Mouse (Mus musculus) neural tube, embryonic 14.5 days (tissue): ENCODE measurements around the gene Tmem254b. TPM values are rescaled to one million over a fixed set of nuclear protein-coding genes. Genes with fewer than 3 reads are reported as not detected.
A peak's percentile ranks its signal among the peaks of the same experiment; 100 is the strongest.
"Not testable (repeated sequence)": the region's sequence is repeated elsewhere in the genome, so short reads cannot be mapped to it uniquely, and the experiment has no call there.

Experiments
- ATAC-seq: fragments of 200-750 bp; cut with Nextera tagmentation; 2 replicates; pipeline ENCODE4 v1.8.0; 2017; ENCODE audit warnings: low read depth, mild to moderate bottlenecking, moderate TSS enrichment, moderate library complexity
- H3K27ac ChIP-seq: fragments of 300-500 bp; sonication (generic); 2 replicates; pipeline ENCODE4 v1.5.1; 2014; ENCODE audit warnings: low read depth, mild to moderate bottlenecking, control low read depth, low read length, moderate library complexity, mixed read lengths
- H3K27me3 ChIP-seq: fragments of 300-500 bp; sonication (generic); 2 replicates; pipeline ENCODE4 v1.6.1; 2014; ENCODE audit warnings: low read length; ENCODE audit not compliant: control insufficient read depth, insufficient read depth
- H3K36me3 ChIP-seq: fragments of 300-500 bp; sonication (generic); 2 replicates; pipeline ENCODE4 v1.6.1; 2014; ENCODE audit warnings: low read length, mixed read lengths; ENCODE audit not compliant: control insufficient read depth, insufficient read depth
- H3K4me1 ChIP-seq: fragments of 300-500 bp; sonication (generic); 2 replicates; pipeline ENCODE4 v1.6.1; 2014; ENCODE audit warnings: low read length; ENCODE audit not compliant: control insufficient read depth, insufficient read depth
- H3K4me2 ChIP-seq: fragments of 300-500 bp; sonication (generic); 2 replicates; pipeline ENCODE4 v1.6.1; 2014; ENCODE audit warnings: mild to moderate bottlenecking, low read depth, low read length, control low read depth
- H3K4me3 ChIP-seq: fragments of 300-500 bp; sonication (generic); 2 replicates; pipeline ENCODE4 v1.5.1; 2014; ENCODE audit warnings: low read depth, low read length, control low read depth, mixed read lengths
- H3K9ac ChIP-seq: fragments of 300-500 bp; sonication (generic); replicated peaks from 2 replicates; pipeline ENCODE4 v1.6.1; 2014; ENCODE audit warnings: low read depth, mild to moderate bottlenecking, control low read depth, low read length, mixed read lengths
- H3K9me3 ChIP-seq: fragments of 300-500 bp; sonication (generic); 2 replicates; pipeline ENCODE4 v1.6.1; 2016; ENCODE audit warnings: low read length; ENCODE audit not compliant: control insufficient read depth
- WGBS: fragments of 180-500 bp; shearing (Covaris S2); extraction: QIAGEN DNeasy Blood & Tissue Kit; methylation state at CpG from one replicate; pipeline ENCODE4 v1.1.7; 2014; 5-methylcytosine and 5-hydroxymethylcytosine counted together
- polyA plus RNA-seq: library from polyadenylated mRNA; unstranded; fragments of >200 nt; fragmentation: Nextera tagmentation; extraction: Ambion mirVana; gene quantifications from 2 replicates; pipeline ENCODE4 v1.2.1, GENCODE M21; 2014

Tmem254b gene
- polyA plus RNA-seq = 23.3 and 28.7 TPM in 2 replicates

- not testable (repeated sequence) for H3K36me3 ChIP-seq, H3K4me2 ChIP-seq, H3K4me1 ChIP-seq, H3K9me3 ChIP-seq, H3K4me3 ChIP-seq, H3K27me3 ChIP-seq, H3K9ac ChIP-seq, H3K27ac ChIP-seq
- WGBS = no CpG with 5 or more reads among the region's 10 CpGs
- ATAC-seq = peak; percentile 92
Measured at GRCm38 (mm10) chr14:26206926-26207247, at the start of gene Tmem254b. TSS of gene Tmem254b (minus strand) at chr14:26207041.

- not testable (repeated sequence) for H3K4me1 ChIP-seq
Measured at GRCm38 (mm10) chr14:26237183-26237582, 30.3 kb upstream of the Tmem254b start.

GRCm38 (mm10) chr14:26216233-26217000 lies 9.6 kb upstream of the Tmem254b start:
- H3K9ac ChIP-seq, H3K27ac ChIP-seq, H3K9me3 ChIP-seq, H3K27me3 ChIP-seq, H3K4me3 ChIP-seq, H3K4me1 ChIP-seq, ATAC-seq, H3K36me3 ChIP-seq, H3K4me2 ChIP-seq: not testable (repeated sequence)
- WGBS = no CpG with 5 or more reads among the region's 5 CpGs

More at GRCm38 (mm10) chr14:26237183-26237582, 30.3 kb upstream of the Tmem254b start:
- not testable (repeated sequence) for ATAC-seq, H3K27ac ChIP-seq, H3K9me3 ChIP-seq, H3K4me3 ChIP-seq, H3K9ac ChIP-seq, H3K27me3 ChIP-seq, H3K36me3 ChIP-seq, H3K4me2 ChIP-seq
- WGBS = no CpG with 5 or more reads among the region's 2 CpGs

- H3K36me3 ChIP-seq, H3K4me3 ChIP-seq, H3K27ac ChIP-seq, H3K4me1 ChIP-seq, H3K4me2 ChIP-seq, H3K9me3 ChIP-seq, H3K9ac ChIP-seq, H3K27me3 ChIP-seq: not testable (repeated sequence)
- ATAC-seq = peak; percentile 94
- WGBS = no CpG with 5 or more reads among the region's 44 CpGs
Measured at GRCm38 (mm10) chr14:26206197-26206925, 480 bp downstream of the Tmem254b start.

GRCm38 (mm10) chr14:26197851-26198250 lies 9.0 kb downstream of the Tmem254b start:
- not testable (repeated sequence) for H3K27ac ChIP-seq, H3K9ac ChIP-seq, H3K4me3 ChIP-seq, H3K27me3 ChIP-seq, H3K9me3 ChIP-seq, ATAC-seq, H3K36me3 ChIP-seq, H3K4me2 ChIP-seq, H3K4me1 ChIP-seq
- no CpG with 5 or more reads among the region's 3 CpGs for WGBS

- H3K27me3 ChIP-seq, H3K36me3 ChIP-seq, H3K4me1 ChIP-seq, H3K4me3 ChIP-seq, H3K4me2 ChIP-seq, H3K27ac ChIP-seq, H3K9ac ChIP-seq, ATAC-seq, H3K9me3 ChIP-seq: not testable (repeated sequence)
- no CpG with 5 or more reads among the region's 8 CpGs for WGBS
Measured at GRCm38 (mm10) chr14:26188361-26188760, 18.5 kb downstream of the Tmem254b start.

GRCm38 (mm10) chr14:26186638-26187037 lies 20.2 kb downstream of the Tmem254b start:
- not testable (repeated sequence) for H3K27me3 ChIP-seq, H3K4me1 ChIP-seq, ATAC-seq, H3K4me3 ChIP-seq, H3K36me3 ChIP-seq, H3K9me3 ChIP-seq, H3K4me2 ChIP-seq, H3K9ac ChIP-seq, H3K27ac ChIP-seq
- WGBS = no CpG with 5 or more reads among the region's 9 CpGs

GRCm38 (mm10) chr14:26182380-26182779 lies 24.5 kb downstream of the Tmem254b start, which contains the start of gene Plac9b:
TSS of gene Plac9b (minus strand) at chr14:26182480.
- not testable (repeated sequence) for ATAC-seq, H3K4me3 ChIP-seq, H3K9me3 ChIP-seq, H3K4me1 ChIP-seq, H3K27me3 ChIP-seq, H3K36me3 ChIP-seq, H3K4me2 ChIP-seq, H3K27ac ChIP-seq, H3K9ac ChIP-seq
- WGBS = no CpG with 5 or more reads among the region's 10 CpGs

- not testable (repeated sequence) for H3K9me3 ChIP-seq, ATAC-seq, H3K4me1 ChIP-seq, H3K4me2 ChIP-seq, H3K27me3 ChIP-seq, H3K9ac ChIP-seq, H3K36me3 ChIP-seq, H3K27ac ChIP-seq, H3K4me3 ChIP-seq
- no CpG with 5 or more reads among the region's 10 CpGs for WGBS
Measured at GRCm38 (mm10) chr14:26181660-26182059, 25.2 kb downstream of the Tmem254b start.
